Mouse (Mus musculus) myocyte (in vitro differentiated cells): ENCODE data around the gene Dnmt3a. TPM values are rescaled to one million over a fixed set of nuclear protein-coding genes. Genes with fewer than 3 reads are reported as not detected.

Experiments
- H3K27me3 ChIP-seq: one replicate; pipeline ENCODE4 v1.6.1; 2011; ENCODE audit not compliant: control insufficient read depth, insufficient read depth, insufficient read length
- H3K36me3 ChIP-seq: one replicate; pipeline ENCODE4 v1.6.1; 2011; ENCODE audit not compliant: control insufficient read depth, insufficient read depth
- H3K4me2 ChIP-seq: one replicate; pipeline ENCODE4 v1.6.1; 2011; ENCODE audit warnings: low read depth, control low read depth
- H3K4me3 ChIP-seq: one replicate; pipeline ENCODE4 v1.5.1; 2011; ENCODE audit warnings: mild to moderate bottlenecking, control low read depth, moderate library complexity
- H3K79me2 ChIP-seq: one replicate; pipeline ENCODE4 v1.6.1; 2011; ENCODE audit not compliant: control insufficient read depth, insufficient read depth
- H3ac ChIP-seq: one replicate; pipeline ENCODE4 v1.6.1; 2011; ENCODE audit not compliant: control insufficient read depth, insufficient read length
- CEBPB ChIP-seq: IDR thresholded peaks from 2 replicates; pipeline ENCODE4 v1.6.1; 2011; ENCODE audit warnings: mild to moderate bottlenecking, moderate library complexity; ENCODE audit not compliant: poor library complexity, insufficient read depth, severe bottlenecking
- E2F4 ChIP-seq: IDR thresholded peaks from one replicate; pipeline ENCODE4 v1.6.1; 2011; ENCODE audit warnings: mild to moderate bottlenecking, control low read depth, moderate library complexity; ENCODE audit not compliant: insufficient read depth
- MAX ChIP-seq: IDR thresholded peaks from one replicate; pipeline ENCODE4 v1.6.1; 2011; ENCODE audit warnings: low read depth, mild to moderate bottlenecking, control low read depth
- MYOD1 ChIP-seq, 3 experiments: IDR thresholded peaks; one replicate each; pipeline ENCODE4 v1.6.1; 2011; ENCODE audit warnings: control low read depth in 2 of 3, low read depth in 2 of 3, mild to moderate bottlenecking in 2 of 3, moderate library complexity in 1 of 3; ENCODE audit not compliant: insufficient read length in 2 of 3, control insufficient read depth in 1 of 3
- MYOG ChIP-seq, 3 experiments: IDR thresholded peaks; one replicate each; pipeline ENCODE4 v1.6.1; 2011; ENCODE audit warnings: control low read depth in 2 of 3, low read depth in 2 of 3, mild to moderate bottlenecking in 2 of 3; ENCODE audit not compliant: insufficient read length in 2 of 3, control insufficient read depth in 1 of 3, insufficient read depth in 1 of 3
- POLR2A ChIP-seq: IDR thresholded peaks from one replicate; pipeline ENCODE4 v1.6.1; 2011; ENCODE audit warnings: low read depth, mild to moderate bottlenecking, control low read depth, moderate library complexity; ENCODE audit not compliant: insufficient read length
- POLR2AphosphoS2 ChIP-seq: IDR thresholded peaks from one replicate; pipeline ENCODE4 v1.6.1; 2011; ENCODE audit warnings: low read depth, control low read depth; ENCODE audit not compliant: insufficient read length
- REST ChIP-seq: IDR thresholded peaks from one replicate; pipeline ENCODE4 v1.6.1; 2011; ENCODE audit warnings: mild to moderate bottlenecking, control low read depth, moderate library complexity; ENCODE audit not compliant: insufficient read depth, insufficient read length
- SRF ChIP-seq: IDR thresholded peaks from one replicate; pipeline ENCODE4 v1.6.1; 2011; ENCODE audit warnings: low read depth; ENCODE audit not compliant: control insufficient read depth, insufficient read length
- TCF12 ChIP-seq: IDR thresholded peaks from one replicate; pipeline ENCODE4 v1.6.1; 2011; ENCODE audit warnings: mild to moderate bottlenecking, control low read depth; ENCODE audit not compliant: poor library complexity, insufficient read depth, severe bottlenecking
- TCF3 ChIP-seq: IDR thresholded peaks from one replicate; pipeline ENCODE4 v1.6.1; 2011; ENCODE audit warnings: low read depth, control low read depth; ENCODE audit not compliant: insufficient read length
- USF1 ChIP-seq: IDR thresholded peaks from one replicate; pipeline ENCODE4 v1.6.1; 2011; ENCODE audit warnings: low read depth, mild to moderate bottlenecking, control low read depth, moderate library complexity
- polyA plus RNA-seq: library from polyadenylated mRNA; unstranded; fragments of >200 nt; fragmentation: generic; extraction: Trizol; gene quantifications from one replicate; pipeline ENCODE4 v1.2.1, GENCODE M21; 2012; ENCODE audit warnings: missing spikeins

The Dnmt3a gene
- polyA plus RNA-seq, 1 experiment, result 4.6 TPM

GRCm38 (mm10) chr12:3856748-3857147, 50.9 kb downstream of the Dnmt3a start:
- TF ChIP-seq CEBPB (no peak), TCF12 (no peak), MYOD1 (IDR thresholded peaks at IDR 0.05; ENCODE audit: control insufficient read depth in 1 of 3, insufficient read length in 2 of 3, low read depth in 2 of 3) (no peak), SRF (no peak), MAX (no peak), MYOG (IDR thresholded peaks at IDR 0.05; ENCODE audit: control insufficient read depth in 1 of 3, insufficient read depth in 1 of 3, insufficient read length in 2 of 3, low read depth in 2 of 3) (no peak), POLR2A (no peak), TCF3 (no peak), USF1 (no peak), POLR2AphosphoS2 (no peak), REST (no peak), E2F4 (no peak)

DNA sequence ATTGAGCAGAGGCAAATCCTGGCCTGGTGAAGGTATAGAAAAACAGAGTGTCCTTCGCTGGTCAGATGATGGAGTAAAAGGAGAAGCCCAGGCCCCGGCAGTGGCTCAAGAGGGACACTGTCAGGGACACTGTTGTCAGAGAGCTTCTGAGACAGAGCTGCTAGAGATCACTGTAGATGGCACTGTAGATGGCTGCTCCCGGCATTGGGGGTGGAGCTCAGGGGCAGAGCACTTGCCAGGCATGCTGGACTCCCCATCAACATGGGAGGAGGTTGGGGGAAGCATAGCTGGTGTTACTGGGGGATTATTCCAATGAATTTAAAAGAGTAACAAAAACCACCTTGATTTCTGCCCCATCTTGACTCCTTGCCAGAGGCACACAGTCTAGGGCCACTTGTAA, 51.4 kb downstream of the Dnmt3a start:
- Histone ChIP-seq H3K4me3 (no peak overlapping the region), H3K79me2 (no peaks in the 10 kb centered on the region), H3K4me2 (no peak overlapping the region), H3K36me3 (no peaks in the 10 kb centered on the region), H3ac (no peak overlapping the region), H3K27me3 (no peaks in the 10 kb centered on the region)
- TF ChIP-seq POLR2AphosphoS2, result no peak
- no peak for TF ChIP-seq TCF12
- TF ChIP-seq E2F4, result no peak
- TF ChIP-seq USF1, result no peak
- TF ChIP-seq POLR2A, result no peak
- no peak for TF ChIP-seq MAX
- no peak for TF ChIP-seq CEBPB
- no peak for TF ChIP-seq TCF3
- TF ChIP-seq SRF, result no peak
- TF ChIP-seq MYOD1 (IDR thresholded peaks at IDR 0.05; ENCODE audit: control insufficient read depth in 1 of 3, insufficient read length in 2 of 3, low read depth in 2 of 3), result no peak
- TF ChIP-seq REST, result no peak
- no peak for TF ChIP-seq MYOG (IDR thresholded peaks at IDR 0.05; ENCODE audit: control insufficient read depth in 1 of 3, insufficient read depth in 1 of 3, insufficient read length in 2 of 3, low read depth in 2 of 3)

More at GRCm38 (mm10) chr12:3856748-3857147, 50.9 kb downstream of the Dnmt3a start:
- Histone ChIP-seq H3ac (no peak overlapping the region), H3K36me3 (no peaks in the 10 kb centered on the region), H3K4me2 (peak overlapping the region; percentile 66), H3K27me3 (no peaks in the 10 kb centered on the region), H3K4me3 (no peak overlapping the region), H3K79me2 (no peaks in the 10 kb centered on the region)

DNA sequence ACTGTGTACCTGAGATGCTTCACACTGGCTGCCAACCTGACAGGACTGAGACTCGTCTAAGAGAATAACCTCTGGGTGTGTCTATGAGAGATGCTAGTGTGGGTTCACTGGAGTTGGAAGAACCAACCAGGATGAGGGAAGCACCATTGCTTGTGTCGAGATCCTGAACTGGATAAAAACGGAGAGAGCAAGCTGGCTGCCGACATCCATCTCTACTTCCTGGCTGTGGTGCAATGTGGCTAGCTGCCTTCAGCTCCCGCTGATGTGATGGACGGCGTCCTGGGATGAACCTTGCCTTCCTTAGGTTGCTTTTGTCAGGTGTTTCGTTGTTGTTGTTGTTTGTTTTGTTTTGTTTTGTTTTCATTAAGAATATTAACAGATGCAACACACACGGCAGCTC, 52.0 kb downstream of the Dnmt3a start:
- Histone ChIP-seq H3K4me3 (no peak overlapping the region), H3ac (no peak overlapping the region), H3K36me3 (no peaks in the 10 kb centered on the region), H3K79me2 (no peaks in the 10 kb centered on the region), H3K27me3 (no peaks in the 10 kb centered on the region), H3K4me2 (no peak overlapping the region)
- TF ChIP-seq TCF12 (no peak), USF1 (no peak), TCF3 (no peak), POLR2AphosphoS2 (no peak), MYOG (IDR thresholded peaks at IDR 0.05; ENCODE audit: control insufficient read depth in 1 of 3, insufficient read depth in 1 of 3, insufficient read length in 2 of 3, low read depth in 2 of 3) (no peak), MAX (no peak), CEBPB (no peak), POLR2A (no peak), MYOD1 (IDR thresholded peaks at IDR 0.05; ENCODE audit: control insufficient read depth in 1 of 3, insufficient read length in 2 of 3, low read depth in 2 of 3) (no peak), REST (no peak), SRF (no peak), E2F4 (no peak)

- Histone ChIP-seq H3K79me2 (no peaks in the 10 kb centered on the region), H3K27me3 (no peaks in the 10 kb centered on the region), H3ac (no peak overlapping the region), H3K36me3 (no peaks in the 10 kb centered on the region), H3K4me2 (no peak overlapping the region), H3K4me3 (no peak overlapping the region)
- TF ChIP-seq REST (no peak), MYOD1 (IDR thresholded peaks at IDR 0.05; ENCODE audit: control insufficient read depth in 1 of 3, insufficient read length in 2 of 3, low read depth in 2 of 3) (peak in 2 of 3 experiments; percentile 87 to 88)
Observed at GRCm38 (mm10) chr12:3858754-3859153, 52.9 kb downstream of the Dnmt3a start.

DNA sequence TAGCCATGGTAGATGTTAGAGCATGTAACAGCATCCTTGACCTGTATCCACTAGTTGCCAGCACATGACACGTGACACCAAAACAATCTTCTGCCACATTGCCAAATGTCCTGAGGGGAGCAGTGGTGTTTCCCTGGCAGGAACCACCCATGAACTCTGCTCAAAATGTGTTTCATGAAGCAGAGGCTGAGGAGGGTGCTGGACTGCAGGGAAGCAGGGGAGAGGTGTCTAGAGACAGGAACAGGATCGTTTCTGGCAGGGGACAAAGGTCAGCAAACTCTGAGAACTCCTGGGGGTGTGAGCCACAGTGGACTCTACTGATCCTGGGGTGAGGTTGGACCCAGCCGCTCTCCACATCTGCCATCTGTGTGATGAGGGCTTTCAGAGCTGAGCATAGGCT, 53.7 kb downstream of the Dnmt3a start:
- Histone ChIP-seq H3K4me3 (no peak overlapping the region), H3K79me2 (no peaks in the 10 kb centered on the region), H3K27me3 (no peaks in the 10 kb centered on the region), H3ac (no peak overlapping the region), H3K4me2 (no peak overlapping the region), H3K36me3 (no peaks in the 10 kb centered on the region)
- no peak for TF ChIP-seq E2F4
- TF ChIP-seq TCF12, result no peak
- no peak for TF ChIP-seq POLR2AphosphoS2
- TF ChIP-seq REST, result no peak
- TF ChIP-seq MYOD1 (IDR thresholded peaks at IDR 0.05; ENCODE audit: control insufficient read depth in 1 of 3, insufficient read length in 2 of 3, low read depth in 2 of 3), result no peak
- no peak for TF ChIP-seq POLR2A
